Mouse (Mus musculus) stomach, embryonic 15.5 days (tissue): ENCODE results near the gene Selenoo. TPM values are rescaled to one million over a fixed set of nuclear protein-coding genes. Genes with fewer than 3 reads are reported as not detected.

Experiments used
- ATAC-seq: fragments of 200-750 bp; cut with Nextera tagmentation; 2 replicates; pipeline ENCODE4 v1.8.0; 2017; ENCODE audit warnings: low read depth, moderate number of reproducible peaks, moderate TSS enrichment; ENCODE audit not compliant: insufficient read depth, low FRiP score
- H3K27ac ChIP-seq: fragments of 300-500 bp; sonication (generic); 2 replicates; pipeline ENCODE4 v1.5.1; 2015; ENCODE audit warnings: mild to moderate bottlenecking, inconsistent platforms
- H3K27me3 ChIP-seq: fragments of 300-500 bp; sonication (generic); replicated peaks from 2 replicates; pipeline ENCODE4 v1.6.1; 2015; ENCODE audit warnings: inconsistent platforms
- H3K36me3 ChIP-seq: fragments of 300-500 bp; sonication (generic); 2 replicates; pipeline ENCODE4 v1.6.1; 2015; ENCODE audit warnings: inconsistent platforms
- H3K4me1 ChIP-seq: fragments of 300-500 bp; sonication (generic); 2 replicates; pipeline ENCODE4 v1.6.1; 2015; ENCODE audit warnings: inconsistent platforms
- H3K4me2 ChIP-seq: fragments of 300-500 bp; sonication (generic); 2 replicates; pipeline ENCODE4 v1.6.1; 2015; ENCODE audit warnings: mild to moderate bottlenecking, inconsistent platforms
- H3K4me3 ChIP-seq: fragments of 300-500 bp; sonication (generic); replicated peaks from 2 replicates; pipeline ENCODE4 v1.5.1; 2015; ENCODE audit warnings: inconsistent platforms
- H3K9ac ChIP-seq: fragments of 300-500 bp; sonication (generic); 2 replicates; pipeline ENCODE4 v1.6.1; 2015; ENCODE audit warnings: inconsistent platforms
- H3K9me3 ChIP-seq: fragments of 300-500 bp; sonication (generic); 2 replicates; pipeline ENCODE4 v1.6.1; 2016; ENCODE audit warnings: inconsistent platforms
- WGBS: fragments of 180-500 bp; shearing (Covaris S2); methylation state at CpG from one replicate; pipeline ENCODE4 v1.1.7; 2015; 5-methylcytosine and 5-hydroxymethylcytosine counted together
- polyA plus RNA-seq: library from polyadenylated mRNA; unstranded; fragments of >200 nt; fragmentation: Nextera tagmentation; extraction: Ambion mirVana; gene quantifications from 2 replicates; pipeline ENCODE4 v1.2.1, GENCODE M21; 2015

Gene Selenoo
- polyA plus RNA-seq, 1 experiment from 2014 or later, result 19.7 TPM

- H3K4me3 ChIP-seq, result no peak overlapping the region
- no peak overlapping the region for H3K4me2 ChIP-seq
- H3K9me3 ChIP-seq, result no peaks in the 10 kb centered on the region
- H3K36me3 ChIP-seq, result no peaks in the 10 kb centered on the region
- no peaks in the 10 kb centered on the region for H3K27me3 ChIP-seq
- ATAC-seq, result no peak
- H3K4me1 ChIP-seq, result peaks cover 17% of the 10 kb centered on the region
- H3K9ac ChIP-seq, result no peak overlapping the region
- H3K27ac ChIP-seq, result no peak overlapping the region
- 75% methylated on average over 3 of the region's 3 CpGs for WGBS
These were observed 42.4 kb downstream of the Selenoo start for GRCm38 (mm10) chr15:89131316-89131715.

- H3K36me3 ChIP-seq, result no peaks in the 10 kb centered on the region
- peaks cover 34% of the 10 kb centered on the region for H3K27me3 ChIP-seq
- peaks cover 14% of the 10 kb centered on the region for H3K4me1 ChIP-seq
- no peak for ATAC-seq
- H3K27ac ChIP-seq, result no peak overlapping the region
- H3K9me3 ChIP-seq, result no peaks in the 10 kb centered on the region
- no peak overlapping the region for H3K4me3 ChIP-seq
- H3K9ac ChIP-seq, result no peak overlapping the region
- no peak overlapping the region for H3K4me2 ChIP-seq
- 93% methylated on average over 5 of the region's 5 CpGs for WGBS
These were observed 47.7 kb downstream of the Selenoo start for GRCm38 (mm10) chr15:89136461-89137155.

- Histone ChIP-seq H3K36me3 (no peaks in the 10 kb centered on the region), H3K27me3 (peaks cover 40% of the 10 kb centered on the region), H3K9ac (no peak overlapping the region), H3K9me3 (no peaks in the 10 kb centered on the region), H3K4me1 (peaks cover 14% of the 10 kb centered on the region), H3K4me3 (no peak overlapping the region), H3K27ac (no peak overlapping the region), H3K4me2 (no peak overlapping the region)
- ATAC-seq, result no peak
- WGBS, result 70% methylated on average over 11 of the region's 11 CpGs
These were observed 48.6 kb downstream of the Selenoo start for GRCm38 (mm10) chr15:89137378-89138045.

- Histone ChIP-seq H3K27me3 (peaks cover 43% of the 10 kb centered on the region), H3K27ac (no peak overlapping the region), H3K4me3 (no peak overlapping the region), H3K9me3 (no peaks in the 10 kb centered on the region), H3K36me3 (no peaks in the 10 kb centered on the region), H3K4me2 (no peak overlapping the region), H3K9ac (no peak overlapping the region), H3K4me1 (peaks cover 14% of the 10 kb centered on the region)
- WGBS, result 80% methylated on average over 7 of the region's 7 CpGs
- ATAC-seq, result no peak
These were observed 49.1 kb downstream of the Selenoo start for GRCm38 (mm10) chr15:89138046-89138405.

DNA sequence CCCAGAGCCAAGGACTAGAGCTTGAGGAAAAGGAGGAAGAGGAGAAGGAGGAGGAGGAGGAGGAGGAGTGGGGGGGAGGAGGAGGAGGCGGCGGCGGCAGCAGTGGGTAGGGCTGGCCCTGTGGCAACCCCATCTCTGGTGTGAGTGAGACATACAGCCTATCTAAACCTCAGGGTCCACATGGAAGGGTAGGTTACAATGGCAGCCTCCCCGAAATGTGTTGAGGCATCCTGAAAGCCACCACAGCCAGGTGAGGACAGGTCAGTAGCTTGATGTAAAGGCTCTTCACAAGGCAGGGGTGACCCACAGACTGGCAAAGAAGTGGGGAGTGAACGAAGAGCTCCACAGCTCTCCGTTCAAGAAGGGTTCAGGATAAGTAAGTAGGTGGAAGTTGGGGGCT is 49.6 kb downstream of the Selenoo start:
- WGBS, result 89% methylated on average over 6 of the region's 6 CpGs

GRCm38 (mm10) chr15:89140048-89140658 is 51.3 kb downstream of the Selenoo start:
- Histone ChIP-seq H3K9me3 (no peaks in the 10 kb centered on the region), H3K4me3 (peak overlapping the region; percentile 51), H3K9ac (no peak overlapping the region; the same call in 1 of the 2 replicates), H3K27ac (no peak overlapping the region), H3K4me2 (peak overlapping the region; percentile 91), H3K36me3 (no peaks in the 10 kb centered on the region), H3K4me1 (peaks cover 14% of the 10 kb centered on the region), H3K27me3 (peaks cover 54% of the 10 kb centered on the region)
- ATAC-seq, result peak; percentile 15; the same call in 1 of the 2 replicates
- WGBS, result under 1% methylated on average over 44 of the region's 53 CpGs

More for the DNA sequence above, 49.6 kb downstream of the Selenoo start:
- peaks cover 14% of the 10 kb centered on the region for H3K4me1 ChIP-seq
- H3K9ac ChIP-seq, result no peak overlapping the region
- no peak overlapping the region for H3K4me3 ChIP-seq
- no peak for ATAC-seq
- no peak overlapping the region for H3K4me2 ChIP-seq
- H3K27ac ChIP-seq, result no peak overlapping the region
- H3K36me3 ChIP-seq, result no peaks in the 10 kb centered on the region
- H3K9me3 ChIP-seq, result no peaks in the 10 kb centered on the region
- H3K27me3 ChIP-seq, result peaks cover 43% of the 10 kb centered on the region

DNA sequence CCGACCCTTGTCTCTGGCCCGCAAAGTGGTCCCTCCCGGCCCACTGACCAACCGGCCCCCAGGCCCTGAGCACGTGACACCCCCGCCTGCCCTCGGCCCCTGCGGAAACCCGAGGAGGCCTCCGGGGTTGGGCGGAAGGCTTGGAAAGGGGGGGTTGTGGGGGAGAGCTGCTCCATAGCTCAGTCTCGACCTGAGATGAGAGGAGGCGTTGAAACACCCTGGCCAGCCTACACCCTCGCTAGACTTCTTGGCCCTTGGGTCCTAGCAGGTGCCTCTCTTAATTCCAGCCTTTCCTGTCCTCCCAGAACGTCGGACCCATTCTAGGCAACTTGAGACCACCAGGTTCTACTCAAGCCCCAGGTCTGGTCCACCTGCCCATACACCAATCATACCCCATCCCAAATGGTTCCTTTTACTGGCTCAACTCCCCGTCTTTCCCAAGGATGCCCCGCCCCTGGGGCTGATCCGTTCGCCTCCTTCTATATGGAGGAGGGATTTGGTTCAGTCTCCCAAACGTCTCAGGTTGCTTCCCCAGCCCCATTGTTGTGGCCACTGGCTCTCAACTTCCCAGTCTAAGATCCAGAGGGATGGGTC is 51.9 kb downstream of the Selenoo start, which contains the start of gene Mapk12:
Gene Mapk12, minus strand, starts transcription at position 45 of the 594 bp plus-strand sequence.
- no peaks in the 10 kb centered on the region for H3K9me3 ChIP-seq
- no peak within 1 kb of the TSS for H3K27ac ChIP-seq
- no peak within 1 kb of the TSS; the same call in 1 of the 2 replicates for H3K9ac ChIP-seq
- H3K4me3 ChIP-seq, result peak within 1 kb of the TSS; percentile 51
- ATAC-seq, result peak; percentile 48; the same call in 1 of the 2 replicates
- peaks cover 60% of the 10 kb centered on the region for H3K27me3 ChIP-seq
- WGBS, result under 1% methylated on average over 21 of the region's 21 CpGs
- H3K36me3 ChIP-seq, result no peaks in the 10 kb centered on the region
- H3K4me2 ChIP-seq, result peak within 1 kb of the TSS; percentile 91
- H3K4me1 ChIP-seq, result peaks cover 14% of the 10 kb centered on the region

DNA sequence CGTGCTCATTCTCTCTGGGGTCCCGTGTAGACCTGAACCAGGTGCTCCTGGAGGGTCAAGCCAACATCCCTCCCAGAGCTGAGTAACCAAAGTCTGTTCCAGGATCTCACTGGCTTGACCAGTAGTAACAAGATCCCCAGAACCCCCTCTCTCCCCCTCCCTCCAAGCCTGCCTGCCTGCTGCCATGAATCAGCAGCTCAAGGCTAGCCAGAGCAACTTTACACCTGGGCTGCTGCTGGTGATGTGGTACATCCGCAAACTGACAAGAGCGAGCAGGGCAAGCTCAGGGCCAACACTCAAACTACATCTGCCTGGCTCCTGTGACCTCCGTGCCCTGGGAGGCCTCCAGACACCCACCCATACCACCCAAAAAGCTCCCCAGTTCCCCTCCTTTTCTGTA is 52.6 kb downstream of the Selenoo start:
- Histone ChIP-seq H3K4me3 (no peak overlapping the region), H3K4me1 (peaks cover 17% of the 10 kb centered on the region), H3K9me3 (no peaks in the 10 kb centered on the region), H3K4me2 (no peak overlapping the region), H3K36me3 (no peaks in the 10 kb centered on the region), H3K27me3 (peaks cover 67% of the 10 kb centered on the region), H3K9ac (no peak overlapping the region), H3K27ac (no peak overlapping the region)
- WGBS, result 19% methylated on average over 5 of the region's 5 CpGs
- no peak for ATAC-seq

DNA sequence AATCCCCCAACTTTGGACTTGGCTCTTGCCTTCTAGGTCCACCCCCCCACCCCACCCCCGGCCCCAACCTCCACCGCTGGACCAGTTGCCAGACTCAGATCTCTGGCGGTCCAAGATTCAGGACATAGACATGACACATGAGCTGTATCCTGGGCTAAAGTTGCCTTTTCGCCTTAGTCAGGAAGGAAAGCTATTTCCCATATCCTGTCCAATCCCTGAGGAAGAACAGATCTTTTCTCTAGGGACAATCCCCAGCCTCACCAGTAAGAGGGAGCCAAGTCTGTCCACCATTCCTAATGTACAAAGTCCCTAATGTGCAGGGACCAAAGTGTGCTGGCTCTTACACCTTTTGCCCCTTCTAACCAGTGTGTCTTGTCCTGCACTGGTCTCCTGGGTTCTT is 53.0 kb downstream of the Selenoo start:
- H3K4me2 ChIP-seq, result no peak overlapping the region

GRCm38 (mm10) chr15:89143134-89143533 is 54.2 kb downstream of the Selenoo start:
- no peak overlapping the region for H3K4me2 ChIP-seq
- no peak for ATAC-seq
- 73% methylated on average over 2 of the region's 2 CpGs for WGBS
- peaks cover 81% of the 10 kb centered on the region for H3K27me3 ChIP-seq
- H3K4me3 ChIP-seq, result no peak overlapping the region
- H3K36me3 ChIP-seq, result no peaks in the 10 kb centered on the region
- no peaks in the 10 kb centered on the region for H3K9me3 ChIP-seq
- no peak overlapping the region for H3K9ac ChIP-seq
- no peak overlapping the region for H3K27ac ChIP-seq
- peaks cover 27% of the 10 kb centered on the region for H3K4me1 ChIP-seq

More for the DNA sequence above, 53.0 kb downstream of the Selenoo start:
- no peak overlapping the region for H3K4me3 ChIP-seq
- H3K9me3 ChIP-seq, result no peaks in the 10 kb centered on the region
- H3K27me3 ChIP-seq, result peaks cover 71% of the 10 kb centered on the region
- H3K27ac ChIP-seq, result no peak overlapping the region
- H3K36me3 ChIP-seq, result no peaks in the 10 kb centered on the region
- H3K9ac ChIP-seq, result no peak overlapping the region
- WGBS, result 48% methylated on average over 4 of the region's 4 CpGs
- no peak for ATAC-seq
- peaks cover 21% of the 10 kb centered on the region for H3K4me1 ChIP-seq

DNA sequence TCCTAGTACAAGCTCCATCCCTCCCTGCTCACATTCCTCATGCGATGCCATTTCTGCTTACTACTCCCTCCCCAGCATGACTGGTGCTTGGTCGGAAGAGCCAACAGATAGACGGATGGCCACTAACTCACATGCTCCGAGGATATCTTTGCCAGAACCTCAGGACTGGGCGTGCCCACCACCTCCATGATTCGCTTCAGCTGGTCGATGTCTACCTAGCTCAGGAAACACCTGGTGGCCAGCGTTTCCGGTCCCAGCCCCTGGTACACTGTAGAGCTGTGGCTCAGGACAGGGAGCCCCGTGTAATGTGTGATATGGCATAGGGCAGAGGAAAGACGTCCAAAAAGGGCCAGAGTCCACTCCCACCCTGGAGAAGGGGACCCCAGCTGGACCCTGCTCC is 56.1 kb downstream of the Selenoo start:
- Histone ChIP-seq H3K36me3 (no peaks in the 10 kb centered on the region), H3K4me3 (no peak overlapping the region), H3K27me3 (peaks cover 80% of the 10 kb centered on the region), H3K4me1 (peaks cover 36% of the 10 kb centered on the region), H3K27ac (no peak overlapping the region), H3K9ac (no peak overlapping the region), H3K9me3 (no peaks in the 10 kb centered on the region), H3K4me2 (no peak overlapping the region)
- WGBS, result 86% methylated on average over 11 of the region's 11 CpGs
- no peak for ATAC-seq
